Mouse (Mus musculus): ENCODE data around the gene Golt1b. TPM values are rescaled to one million over a fixed set of nuclear protein-coding genes. Genes with fewer than 3 reads are reported as not detected.
A peak's percentile ranks its signal among the peaks of the same experiment; 100 is the strongest.

The Golt1b gene
- polyA plus RNA-seq, 1 experiment from 2014 or later, result 116 TPM

DNA sequence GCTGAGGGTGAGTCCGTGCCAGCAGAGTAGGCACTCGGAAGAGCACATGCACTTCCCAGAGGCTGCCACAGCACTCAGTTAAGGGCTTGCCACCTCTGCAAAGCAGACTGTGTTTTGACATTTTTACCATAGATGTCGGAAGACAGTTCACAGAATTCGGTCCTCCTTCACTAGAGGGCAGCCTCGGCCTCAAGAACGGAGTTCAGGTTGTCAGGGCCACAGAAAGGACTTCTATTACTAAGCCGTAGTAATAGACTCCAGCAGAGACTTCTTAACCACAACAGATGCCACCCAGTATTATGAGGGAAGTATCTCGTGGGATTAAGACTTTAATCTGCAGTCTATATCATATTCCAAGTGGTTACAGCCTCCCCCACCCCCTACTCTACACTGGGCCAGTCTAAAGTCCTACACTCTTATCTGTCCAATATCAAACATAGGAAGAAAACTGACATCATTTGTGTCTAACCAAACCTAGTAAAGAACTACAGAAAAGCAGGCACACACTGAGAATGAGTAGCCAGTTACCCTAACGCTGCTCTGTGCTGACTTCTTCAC lies 23.9 kb upstream of the Golt1b start:
- no peaks in the 10 kb centered on the region for H3K9me3 ChIP-seq
- WGBS, result 75% methylated on average over 9 of the region's 9 CpGs
- ATAC-seq (ENCODE audit: insufficient number of reproducible peaks, insufficient read depth, low FRiP score, low TSS enrichment, low read depth), result no peak
- H3K36me3 ChIP-seq, result peaks cover 83% of the 10 kb centered on the region
- no peak overlapping the region for H3K4me3 ChIP-seq (replicated peaks)
- H3K4me1 ChIP-seq (replicated peaks), result no peaks in the 10 kb centered on the region
- H3K27ac ChIP-seq, result no peak overlapping the region
- no peak overlapping the region for H3K9ac ChIP-seq (replicated peaks)
- H3K27me3 ChIP-seq, result no peaks in the 10 kb centered on the region
- no peak overlapping the region for H3K4me2 ChIP-seq

DNA sequence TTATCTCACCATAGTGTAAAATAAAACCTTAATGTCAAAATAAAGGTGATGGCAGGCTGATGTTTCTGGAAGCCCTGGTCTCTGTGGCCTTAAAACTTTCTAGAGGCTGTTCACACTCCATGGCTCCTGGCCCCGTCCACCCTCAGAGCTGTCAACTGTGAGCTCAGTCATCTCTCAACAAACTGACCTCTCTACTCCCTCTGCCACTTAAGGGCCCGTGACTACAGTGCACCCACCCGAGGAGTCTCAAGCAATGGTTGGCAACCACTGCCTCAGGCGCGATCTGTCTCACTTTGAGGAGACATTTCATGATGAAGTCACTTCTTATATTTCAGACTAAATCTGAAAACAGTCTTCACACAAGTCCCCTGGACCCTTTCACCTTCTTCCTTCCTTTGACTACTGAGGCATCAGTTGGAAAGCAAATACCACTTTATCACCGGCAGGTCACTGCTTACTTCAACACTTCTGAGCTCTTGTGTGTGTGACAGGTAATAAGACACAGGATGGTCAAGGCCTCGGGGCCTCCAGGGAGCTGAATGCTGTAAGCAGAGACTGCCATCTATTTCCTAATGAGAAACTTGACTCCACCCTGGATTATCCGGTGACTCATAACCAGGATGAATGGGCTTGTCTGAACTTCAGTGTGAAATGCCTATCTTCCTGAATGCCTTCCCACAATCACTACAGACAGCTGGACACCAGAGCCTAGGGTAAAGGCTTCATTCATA lies 21.1 kb upstream of the Golt1b start:
- WGBS, result 90% methylated on average over 8 of the region's 8 CpGs
- Histone ChIP-seq H3K9ac (replicated peaks) (no peak overlapping the region), H3K4me1 (replicated peaks) (no peaks in the 10 kb centered on the region), H3K36me3 (peaks cover 74% of the 10 kb centered on the region), H3K4me2 (no peak overlapping the region), H3K27ac (no peak overlapping the region), H3K4me3 (replicated peaks) (no peak overlapping the region), H3K27me3 (no peaks in the 10 kb centered on the region), H3K9me3 (no peaks in the 10 kb centered on the region)
- no peak for ATAC-seq (ENCODE audit: insufficient number of reproducible peaks, insufficient read depth, low FRiP score, low TSS enrichment, low read depth)

DNA sequence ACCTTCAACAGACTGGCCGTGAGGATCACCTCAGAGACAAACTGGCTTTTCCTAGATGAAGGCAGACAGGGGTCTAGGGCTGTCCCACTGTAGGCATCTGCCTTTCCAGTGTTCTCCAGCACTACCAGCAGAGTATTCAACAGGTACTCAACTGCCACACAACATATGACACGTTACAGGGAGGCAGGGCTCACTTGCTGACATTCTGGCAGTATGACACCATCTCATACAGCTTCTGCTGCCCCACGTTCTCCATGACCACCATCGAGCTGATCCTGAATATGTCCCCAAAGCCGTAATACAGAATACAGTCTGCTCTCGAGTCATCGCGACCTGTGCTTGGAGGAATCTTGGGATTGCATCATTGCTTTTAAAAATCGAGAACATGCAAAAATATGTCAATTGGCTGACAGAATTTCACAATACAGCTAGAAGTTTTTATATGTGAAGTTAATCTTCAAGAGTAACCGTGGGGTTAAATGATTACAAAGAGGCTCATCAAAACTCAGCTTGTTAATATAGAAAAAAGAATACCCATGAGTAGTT lies 20.5 kb upstream of the Golt1b start:
- ATAC-seq (ENCODE audit: insufficient number of reproducible peaks, insufficient read depth, low FRiP score, low TSS enrichment, low read depth), result no peak
- Histone ChIP-seq H3K36me3 (peaks cover 71% of the 10 kb centered on the region), H3K27ac (no peak overlapping the region), H3K4me2 (no peak overlapping the region), H3K9ac (replicated peaks) (no peak overlapping the region), H3K9me3 (no peaks in the 10 kb centered on the region), H3K4me3 (replicated peaks) (no peak overlapping the region), H3K27me3 (no peaks in the 10 kb centered on the region), H3K4me1 (replicated peaks) (no peaks in the 10 kb centered on the region)
- whole genome bisulfite sequencing, result 88% methylated on average over 10 of the region's 10 CpGs

DNA sequence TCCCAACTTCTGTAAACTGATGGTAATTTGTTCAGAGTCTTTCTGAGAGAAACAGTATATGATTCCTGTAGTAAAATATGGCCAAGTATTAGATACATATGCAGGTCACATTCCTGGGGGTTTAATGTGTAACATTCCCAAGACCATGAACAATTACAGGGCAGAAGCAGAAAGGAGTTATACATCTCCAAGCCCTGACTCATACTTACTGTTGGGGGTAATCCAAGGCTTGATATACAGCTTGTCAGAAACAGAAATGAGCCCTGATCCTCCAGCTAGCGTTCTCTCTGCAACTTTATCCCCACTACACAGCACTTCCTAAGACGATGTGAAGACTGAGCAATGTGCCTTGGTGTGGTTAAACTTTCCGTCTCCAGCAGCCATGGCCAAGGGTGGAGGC lies 19.5 kb upstream of the Golt1b start:
- H3K4me3 ChIP-seq (replicated peaks), result no peak overlapping the region
- ATAC-seq (ENCODE audit: insufficient number of reproducible peaks, insufficient read depth, low FRiP score, low TSS enrichment, low read depth), result no peak
- H3K4me1 ChIP-seq (replicated peaks), result no peaks in the 10 kb centered on the region
- no peak overlapping the region for H3K27ac ChIP-seq
- H3K27me3 ChIP-seq, result no peaks in the 10 kb centered on the region
- WGBS, result 86% methylated on average over 3 of the region's 3 CpGs
- no peak overlapping the region for H3K4me2 ChIP-seq
- peaks cover 73% of the 10 kb centered on the region for H3K36me3 ChIP-seq
- no peaks in the 10 kb centered on the region for H3K9me3 ChIP-seq
- no peak overlapping the region for H3K9ac ChIP-seq (replicated peaks)

DNA sequence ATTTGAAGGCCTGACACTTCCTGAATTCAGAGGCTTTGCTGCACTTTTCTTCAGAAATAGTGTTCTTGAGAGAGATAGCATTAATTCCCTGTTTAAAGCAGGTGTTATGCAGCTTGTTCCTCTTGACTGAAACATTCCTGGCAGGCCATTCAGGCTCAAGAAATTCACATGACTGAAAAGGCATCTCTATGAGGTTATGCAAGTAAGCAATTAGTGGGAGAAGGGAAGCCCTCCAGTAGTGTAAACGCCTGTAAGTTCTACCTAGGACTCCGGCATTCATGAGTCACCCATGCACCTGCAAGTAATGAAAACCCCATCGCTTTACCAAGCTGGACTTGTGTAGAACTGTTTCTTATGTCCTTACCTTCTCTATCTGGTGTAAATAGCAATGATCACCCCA lies 17.5 kb upstream of the Golt1b start:
- 84% methylated on average over 3 of the region's 3 CpGs for WGBS
- no peaks in the 10 kb centered on the region for H3K4me1 ChIP-seq (replicated peaks)
- no peaks in the 10 kb centered on the region for H3K27me3 ChIP-seq
- no peak for ATAC-seq (ENCODE audit: insufficient number of reproducible peaks, insufficient read depth, low FRiP score, low TSS enrichment, low read depth)
- H3K4me3 ChIP-seq (replicated peaks), result no peak overlapping the region
- H3K9me3 ChIP-seq, result no peaks in the 10 kb centered on the region
- H3K9ac ChIP-seq (replicated peaks), result no peak overlapping the region
- no peak overlapping the region for H3K27ac ChIP-seq
- no peak overlapping the region for H3K4me2 ChIP-seq
- peaks cover 71% of the 10 kb centered on the region for H3K36me3 ChIP-seq

DNA sequence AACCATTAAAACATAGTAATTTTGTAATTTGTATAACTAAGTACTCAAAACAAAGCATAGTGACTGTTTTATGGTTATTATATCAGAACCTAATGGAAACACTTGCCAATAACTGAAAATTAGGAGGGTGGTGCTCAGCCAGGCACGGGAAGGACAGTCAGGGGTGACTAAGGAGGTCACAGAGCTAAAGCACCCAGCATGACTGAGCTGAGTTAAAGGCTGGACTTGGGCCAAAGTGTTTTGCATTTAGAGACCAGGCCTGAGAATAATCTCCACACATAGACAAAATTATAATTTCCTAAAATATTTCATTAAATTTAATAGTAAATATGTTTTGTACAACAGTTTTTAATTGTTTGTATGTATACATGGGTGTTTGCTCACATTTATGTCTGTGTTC lies 9.9 kb upstream of the Golt1b start:
- H3K27me3 ChIP-seq, result no peaks in the 10 kb centered on the region; the same call in 1 of the 2 replicates
- H3K9ac ChIP-seq (replicated peaks), result no peak overlapping the region
- no peaks in the 10 kb centered on the region for H3K4me1 ChIP-seq (replicated peaks)
- WGBS, result 81% methylated on average over 1 of the region's 1 CpGs
- peaks cover 34% of the 10 kb centered on the region for H3K36me3 ChIP-seq
- no peak overlapping the region for H3K4me2 ChIP-seq
- H3K27ac ChIP-seq, result no peak overlapping the region
- H3K4me3 ChIP-seq (replicated peaks), result no peak overlapping the region
- no peak for ATAC-seq (ENCODE audit: insufficient number of reproducible peaks, insufficient read depth, low FRiP score, low TSS enrichment, low read depth)
- no peaks in the 10 kb centered on the region for H3K9me3 ChIP-seq

DNA sequence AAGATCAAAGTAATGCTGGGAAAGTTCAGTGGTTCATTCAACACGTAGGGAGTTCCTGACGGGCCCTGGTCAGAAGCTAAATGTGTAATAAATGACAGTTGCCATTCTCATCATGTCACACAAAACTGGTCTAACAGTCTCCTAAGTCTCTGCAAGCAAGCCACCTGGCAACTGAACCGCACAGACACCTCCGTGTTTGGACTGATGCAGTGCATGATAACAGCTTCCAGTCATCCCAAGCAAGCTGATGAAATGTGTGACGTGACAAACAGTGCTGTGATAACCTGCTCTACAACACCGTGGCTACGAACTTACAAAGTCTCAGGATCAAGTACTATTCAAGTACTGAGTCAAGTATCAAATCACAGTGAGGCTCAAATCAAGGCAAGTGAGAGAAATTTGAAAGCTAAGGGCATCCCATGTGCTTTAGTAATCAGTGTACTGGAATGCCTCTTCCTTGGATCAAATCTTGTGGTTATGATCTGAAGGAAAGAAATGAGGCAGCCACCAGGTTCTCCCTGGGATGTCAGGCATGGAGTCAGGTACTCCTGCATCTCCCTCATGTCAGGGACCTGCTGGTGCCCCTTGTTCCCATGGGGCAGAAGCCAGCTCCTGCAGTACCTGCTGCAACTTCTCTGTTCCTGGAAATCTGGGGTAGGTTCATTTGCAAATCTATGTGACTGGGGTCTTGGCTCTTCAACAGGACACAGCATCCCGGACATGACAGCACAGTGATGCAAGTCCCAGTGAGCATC lies 8.3 kb upstream of the Golt1b start:
- no peak for ATAC-seq (ENCODE audit: insufficient number of reproducible peaks, insufficient read depth, low FRiP score, low TSS enrichment, low read depth)
- Histone ChIP-seq H3K27me3 (no peaks in the 10 kb centered on the region; the same call in 1 of the 2 replicates), H3K4me2 (no peak overlapping the region), H3K9ac (replicated peaks) (no peak overlapping the region), H3K9me3 (no peaks in the 10 kb centered on the region), H3K4me3 (replicated peaks) (no peak overlapping the region), H3K4me1 (replicated peaks) (no peaks in the 10 kb centered on the region), H3K27ac (no peak overlapping the region), H3K36me3 (peaks cover 25% of the 10 kb centered on the region)
- 89% methylated on average over 8 of the region's 8 CpGs for WGBS

DNA sequence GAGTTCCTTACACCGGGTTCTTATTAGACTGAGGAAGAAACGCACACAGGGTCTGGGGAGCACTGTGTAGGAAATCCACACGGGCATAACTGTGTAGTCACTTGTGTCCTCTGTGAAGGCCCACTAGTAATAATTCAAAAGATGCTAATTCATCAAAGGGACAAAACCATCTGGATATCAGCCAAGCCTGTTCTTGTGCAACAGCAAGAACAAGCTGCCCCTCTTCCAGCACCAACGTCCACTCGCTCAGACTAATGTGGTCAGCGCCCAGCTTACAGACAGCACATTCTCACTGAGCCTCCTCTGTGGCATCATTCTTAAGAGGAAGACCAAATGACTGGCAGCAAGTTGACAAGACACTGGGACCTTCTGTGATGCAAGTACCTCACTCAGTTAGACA lies 7.1 kb upstream of the Golt1b start:
- 91% methylated on average over 6 of the region's 6 CpGs for WGBS
- no peak for ATAC-seq (ENCODE audit: insufficient number of reproducible peaks, insufficient read depth, low FRiP score, low TSS enrichment, low read depth)

DNA sequence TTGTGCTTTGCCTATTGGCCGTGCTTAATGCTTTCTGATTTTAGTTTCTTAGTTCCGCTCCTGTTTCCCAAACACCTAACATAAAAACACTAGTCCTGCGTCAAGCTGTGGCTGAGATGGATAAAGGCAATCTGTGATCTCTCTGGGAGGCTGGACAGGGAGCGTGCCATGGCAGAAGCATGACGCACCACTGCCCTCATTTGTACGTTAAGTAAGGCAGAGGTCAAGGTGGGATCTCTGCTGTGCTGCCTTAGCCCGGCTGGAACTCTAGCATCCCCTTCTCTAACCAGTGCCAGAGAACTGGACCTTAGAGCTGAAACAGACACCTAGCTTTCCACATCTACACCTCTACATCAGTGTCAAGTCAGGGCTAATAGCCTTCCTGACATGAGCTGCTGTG lies 5.4 kb upstream of the Golt1b start:
- no peaks in the 10 kb centered on the region; the same call in 1 of the 2 replicates for H3K27me3 ChIP-seq
- no peak for ATAC-seq (ENCODE audit: insufficient number of reproducible peaks, insufficient read depth, low FRiP score, low TSS enrichment, low read depth)
- H3K36me3 ChIP-seq, result peaks cover under 1% of the 10 kb centered on the region
- H3K9me3 ChIP-seq, result no peaks in the 10 kb centered on the region
- 95% methylated on average over 7 of the region's 7 CpGs for WGBS
- H3K27ac ChIP-seq, result no peak overlapping the region
- no peak overlapping the region for H3K4me3 ChIP-seq (replicated peaks)
- no peak overlapping the region for H3K9ac ChIP-seq (replicated peaks)
- H3K4me2 ChIP-seq, result no peak overlapping the region
- H3K4me1 ChIP-seq (replicated peaks), result 0 out of 2 replicates have a peak, but pooled peaks cover 6% of the 10 kb centered on the region

More for the DNA sequence above, 7.1 kb upstream of the Golt1b start:
- no peaks in the 10 kb centered on the region for H3K9me3 ChIP-seq
- no peaks in the 10 kb centered on the region for H3K4me1 ChIP-seq (replicated peaks)
- H3K4me3 ChIP-seq (replicated peaks), result no peak overlapping the region
- H3K4me2 ChIP-seq, result no peak overlapping the region
- no peaks in the 10 kb centered on the region; the same call in 1 of the 2 replicates for H3K27me3 ChIP-seq
- H3K27ac ChIP-seq, result no peak overlapping the region
- no peak overlapping the region for H3K9ac ChIP-seq (replicated peaks)
- peaks cover 14% of the 10 kb centered on the region for H3K36me3 ChIP-seq

DNA sequence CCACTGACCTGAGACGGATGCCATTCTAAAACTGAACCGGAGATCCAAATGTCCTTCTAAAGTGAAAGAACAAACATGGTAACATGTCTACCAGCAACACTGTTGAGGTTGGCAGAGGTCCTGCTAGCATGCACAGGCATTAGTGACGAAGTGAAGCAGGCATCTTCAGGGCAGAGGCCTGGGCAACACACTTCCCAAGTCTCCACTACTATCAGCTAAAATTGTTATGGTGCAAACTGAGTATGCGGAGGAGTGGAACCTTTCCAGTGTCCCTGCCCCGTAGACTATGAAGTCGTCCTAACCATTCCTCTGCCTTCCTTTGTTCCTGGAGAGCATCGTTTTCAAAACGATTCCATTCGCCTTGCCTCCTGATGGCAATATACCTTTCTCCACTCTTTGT lies 2.5 kb upstream of the Golt1b start:
- no peak overlapping the region for H3K4me2 ChIP-seq
- H3K36me3 ChIP-seq, result no peaks in the 10 kb centered on the region
- H3K27ac ChIP-seq, result no peak overlapping the region
- no peak overlapping the region for H3K4me3 ChIP-seq (replicated peaks)
- no peak for ATAC-seq (ENCODE audit: insufficient number of reproducible peaks, insufficient read depth, low FRiP score, low TSS enrichment, low read depth)
- WGBS, result 92% methylated on average over 9 of the region's 9 CpGs
- no peaks in the 10 kb centered on the region; the same call in 1 of the 2 replicates for H3K27me3 ChIP-seq
- peaks cover 18% of the 10 kb centered on the region for H3K4me1 ChIP-seq (replicated peaks)
- no peak overlapping the region for H3K9ac ChIP-seq (replicated peaks)
- no peaks in the 10 kb centered on the region for H3K9me3 ChIP-seq

DNA sequence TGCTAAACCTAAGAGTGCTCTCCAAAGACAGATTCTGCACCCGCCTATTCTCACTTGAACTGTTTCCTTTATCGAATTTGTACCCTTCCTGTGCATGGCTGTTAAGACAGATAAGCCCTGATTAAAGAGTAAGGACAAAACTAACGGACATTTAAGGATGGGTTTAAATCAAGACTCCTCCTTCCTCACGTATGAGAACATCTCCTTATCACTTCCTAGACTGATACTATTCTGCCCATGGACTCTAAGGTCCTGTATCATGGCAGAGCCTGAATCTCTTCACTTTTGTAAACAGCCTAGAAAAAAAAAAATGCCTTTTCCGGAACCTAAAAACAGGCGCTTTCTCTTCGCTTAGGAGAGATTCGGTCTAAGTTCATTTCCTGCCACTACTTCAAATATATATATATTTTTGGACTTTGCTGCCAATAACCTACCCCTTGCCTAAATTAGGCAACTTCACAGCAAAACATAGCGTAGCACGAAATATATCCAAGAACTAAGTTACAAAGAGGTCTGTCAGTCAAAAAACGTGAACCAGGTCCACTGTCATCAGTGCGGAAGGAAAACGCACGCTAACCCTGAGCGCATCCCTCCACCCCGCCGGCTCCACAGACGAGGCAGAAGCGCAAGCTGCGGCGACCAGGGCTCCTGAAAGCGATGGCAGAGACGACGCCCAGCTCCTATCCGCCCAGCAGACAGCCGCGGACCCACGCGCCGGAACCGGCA lies 573 bp upstream of the Golt1b start:
- Histone ChIP-seq H3K9ac (replicated peaks) (peak overlapping the region; percentile 48; the same call in 1 of the 2 replicates), H3K4me1 (replicated peaks) (peaks cover 21% of the 10 kb centered on the region), H3K27ac (no peak overlapping the region), H3K4me3 (replicated peaks) (peak overlapping the region; percentile 98), H3K9me3 (no peaks in the 10 kb centered on the region), H3K4me2 (peak overlapping the region; percentile 68), H3K36me3 (no peaks in the 10 kb centered on the region), H3K27me3 (no peaks in the 10 kb centered on the region; the same call in 1 of the 2 replicates)
- WGBS, result 6% methylated on average over 31 of the region's 31 CpGs
- ATAC-seq (ENCODE audit: insufficient number of reproducible peaks, insufficient read depth, low FRiP score, low TSS enrichment, low read depth), result peak; percentile 69

Data from limb, embryonic 12.5 days (tissue).